Mouse (Mus musculus): ENCODE results near the gene Lgi4.

Lgi4 gene

DNA sequence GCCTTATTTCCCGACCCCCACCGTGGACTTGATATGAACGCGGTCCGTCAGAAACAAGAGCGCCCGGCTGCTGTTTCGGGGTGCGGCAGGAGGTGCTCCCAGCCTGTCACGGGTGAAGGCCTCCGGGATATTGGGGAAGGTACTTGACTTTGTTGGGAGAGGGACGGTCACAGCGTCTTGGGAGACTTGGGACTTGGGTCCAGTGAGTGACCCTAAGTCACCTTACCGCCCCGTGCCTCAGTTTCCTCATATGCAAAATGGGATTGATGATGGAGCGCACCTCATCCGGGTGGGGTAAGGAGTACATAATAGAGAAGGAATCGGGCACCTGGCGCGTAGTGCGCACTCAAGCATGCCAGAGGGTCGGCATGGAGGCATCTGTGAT is 6.9 kb upstream of the Lgi4 start:
- no peak for DNase-seq (ENCODE audit: low spot score)

DNA sequence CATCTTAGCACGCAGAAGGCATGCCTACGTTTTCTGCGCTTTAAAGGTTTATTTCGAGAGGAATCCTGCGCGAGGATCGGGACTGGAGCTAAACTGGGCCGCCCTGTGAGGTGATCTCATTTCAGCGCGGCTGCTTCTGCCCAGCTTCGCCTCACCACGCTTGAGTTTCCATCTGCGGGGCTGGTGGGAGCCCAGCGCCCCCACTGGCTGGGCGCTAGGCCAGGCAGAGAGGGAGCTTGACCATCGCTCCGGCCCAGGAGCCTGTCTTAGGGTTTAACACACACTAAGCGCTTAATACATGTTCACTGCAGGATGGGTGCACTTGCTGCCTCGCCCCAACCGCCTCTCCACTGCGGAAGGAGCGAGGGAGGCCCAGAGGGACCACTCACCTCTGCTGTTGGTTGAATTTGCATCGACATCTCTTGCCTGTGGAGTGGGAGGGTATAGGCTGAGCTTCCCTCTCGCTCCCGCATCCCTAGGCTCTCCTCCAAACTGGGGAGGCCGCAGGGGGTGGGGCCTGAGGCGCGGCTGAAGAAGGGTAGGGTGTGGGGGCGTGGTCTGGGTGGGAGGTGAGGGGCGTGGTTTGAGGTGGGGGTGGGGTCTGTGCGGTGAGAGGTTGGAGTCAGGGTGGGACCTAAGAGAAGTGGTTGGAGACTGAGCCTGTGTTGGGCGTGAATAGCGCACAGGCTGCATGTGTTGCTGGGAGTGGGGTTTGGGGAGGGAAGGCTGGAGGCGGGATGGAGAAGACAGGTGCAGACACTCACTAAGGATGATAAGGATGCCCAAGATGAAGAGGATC is 6.3 kb upstream of the Lgi4 start:
- peak; percentile 41 for DNase-seq (ENCODE audit: low spot score)

DNA sequence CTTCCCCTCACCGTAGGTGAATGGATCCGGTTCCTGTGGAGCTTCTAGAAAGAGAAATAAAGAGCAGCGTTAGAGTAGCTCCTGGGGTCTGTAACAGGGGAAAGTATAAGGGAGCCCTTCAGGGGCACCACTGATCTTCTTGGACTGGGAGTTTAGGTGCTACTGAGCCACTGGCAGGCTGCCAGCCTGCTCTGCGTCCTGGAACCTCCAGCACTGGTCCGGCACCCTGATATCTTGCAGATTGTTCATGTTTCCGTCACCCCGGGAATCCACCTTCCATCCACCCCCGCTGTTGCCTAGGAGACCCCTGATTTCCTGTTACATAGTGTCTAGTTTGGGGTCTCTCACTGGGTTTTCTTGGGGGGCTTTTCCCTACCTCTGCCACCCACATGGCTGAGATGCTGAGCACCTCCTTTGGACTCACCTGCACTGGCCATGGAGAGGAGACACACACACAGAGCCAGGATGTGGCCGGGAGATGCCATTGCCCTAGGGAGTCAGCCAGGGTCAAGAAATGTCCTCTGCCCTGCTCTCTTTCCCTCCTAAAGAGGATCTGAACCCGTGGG is 5.2 kb upstream of the Lgi4 start:
- DNase-seq (ENCODE audit: low spot score): no peak

DNA sequence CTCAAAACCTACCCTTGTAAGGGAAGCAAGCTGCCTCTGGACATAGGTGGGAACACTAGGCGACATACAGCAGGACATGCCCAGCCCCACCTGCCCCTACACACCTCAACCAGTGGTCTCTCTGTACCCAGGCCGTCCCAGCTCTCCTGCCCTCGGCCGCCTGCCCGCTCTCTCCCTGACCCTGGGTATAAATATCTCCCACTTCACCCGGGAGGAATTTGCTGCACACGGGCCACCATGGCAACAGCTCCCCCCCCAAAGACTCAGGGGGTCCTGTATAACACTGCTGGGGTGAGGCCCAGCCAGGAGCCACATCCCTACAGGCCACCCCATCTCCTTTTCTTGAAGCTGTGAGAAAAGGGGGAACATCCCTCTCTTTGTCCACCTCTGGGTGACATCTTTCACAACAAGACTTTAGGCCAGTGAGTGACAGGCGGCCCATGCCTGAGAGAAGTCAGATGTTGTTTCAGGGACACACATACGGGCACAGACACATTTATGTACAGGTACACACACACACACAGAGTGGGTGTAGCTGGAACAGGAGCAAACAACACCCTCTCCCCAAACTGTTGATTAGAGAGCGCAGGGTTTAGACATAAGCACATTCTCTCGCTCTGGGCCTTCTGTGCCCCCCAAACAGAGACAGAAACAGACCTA is 4.4 kb upstream of the Lgi4 start:
- DNase-seq (ENCODE audit: low spot score): no peak

DNA sequence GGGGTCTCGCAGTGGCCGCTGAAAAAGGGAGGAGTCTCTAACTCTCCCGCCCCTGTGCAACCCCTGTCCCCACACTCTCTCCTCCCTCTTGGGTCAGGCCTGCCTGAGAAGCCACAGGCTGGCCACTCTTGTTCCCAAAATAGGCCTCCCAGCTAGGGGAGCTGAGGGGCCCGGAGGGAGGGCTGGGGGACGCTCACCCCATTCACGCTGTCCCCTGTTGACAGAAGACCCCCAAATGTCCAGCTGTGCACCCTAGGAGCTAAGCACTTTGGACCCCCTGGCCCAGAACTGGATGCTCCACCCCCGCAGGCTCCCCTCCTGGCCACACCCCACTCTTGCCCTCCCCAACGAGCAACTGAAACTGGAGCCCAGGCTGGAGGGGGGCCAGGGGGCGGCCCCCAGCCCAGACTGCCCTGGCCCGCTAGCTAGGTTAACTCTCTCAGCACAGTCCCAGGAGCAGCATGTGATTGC is 3.8 kb upstream of the Lgi4 start:
- DNase-seq (ENCODE audit: low spot score): peak; percentile 88

DNA sequence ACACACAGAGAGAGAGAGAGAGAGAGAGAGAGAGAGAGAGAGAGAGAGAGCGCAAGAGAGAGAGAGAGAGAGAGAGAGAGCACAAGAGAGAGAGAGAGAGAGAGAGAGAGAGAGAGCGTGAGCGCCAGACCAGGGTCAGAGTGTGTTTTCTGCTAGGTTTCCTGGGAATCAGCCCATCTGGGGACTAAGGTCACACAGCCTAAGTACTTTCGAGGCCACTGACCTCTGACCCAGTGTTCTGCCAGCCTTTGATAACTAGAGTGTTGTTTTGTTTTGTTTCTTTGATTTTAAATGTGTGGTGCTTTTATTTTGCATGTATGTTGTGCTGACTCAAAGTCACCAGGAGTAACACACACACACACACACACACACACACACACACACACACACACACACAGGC is 3.3 kb upstream of the Lgi4 start:
- peak; percentile 72 for DNase-seq (ENCODE audit: low spot score)

DNA sequence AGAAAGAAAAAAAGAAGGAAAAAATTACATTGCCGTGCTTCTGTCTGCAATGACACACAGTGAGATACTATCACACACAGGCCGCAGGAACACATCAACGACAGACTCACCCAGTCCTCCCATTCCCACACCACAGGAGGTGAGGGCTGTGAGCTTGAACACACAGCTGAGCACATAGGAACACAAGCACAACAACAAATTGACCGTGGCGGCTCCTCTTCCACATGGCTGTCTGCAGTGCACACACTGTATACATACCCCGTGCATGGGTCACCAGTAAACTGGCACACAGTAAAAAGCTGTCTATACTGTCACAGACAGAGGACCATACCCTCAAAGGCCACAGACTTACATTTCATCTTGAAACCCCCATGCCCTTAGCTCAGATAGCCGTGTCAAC is 2.7 kb upstream of the Lgi4 start:
- no peak for DNase-seq (ENCODE audit: low spot score)

DNA sequence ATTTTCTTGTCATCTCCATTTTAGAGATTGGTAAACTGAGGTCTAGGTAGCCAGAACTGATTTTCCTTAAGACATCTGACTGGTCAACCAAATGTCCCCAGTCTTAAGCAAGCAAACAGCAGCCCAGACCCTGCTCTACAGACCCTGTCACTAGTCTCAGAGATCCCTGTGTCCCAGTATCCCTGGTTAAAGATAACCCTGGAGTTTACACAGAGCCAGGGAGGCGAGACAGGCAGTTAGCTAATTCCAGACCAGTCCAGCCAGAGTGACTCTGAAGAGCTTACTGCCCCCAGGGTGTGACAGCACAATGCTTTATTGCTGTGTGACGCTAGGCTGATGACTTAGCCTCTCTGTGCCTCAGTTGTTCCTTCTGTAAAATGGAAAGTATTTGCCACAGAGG is 2.1 kb upstream of the Lgi4 start, which contains the start of gene Fxyd1:
Gene Fxyd1, minus strand, starts transcription at position 129 of the 400 bp plus-strand sequence.
- DNase-seq (ENCODE audit: low spot score): no peak

DNA sequence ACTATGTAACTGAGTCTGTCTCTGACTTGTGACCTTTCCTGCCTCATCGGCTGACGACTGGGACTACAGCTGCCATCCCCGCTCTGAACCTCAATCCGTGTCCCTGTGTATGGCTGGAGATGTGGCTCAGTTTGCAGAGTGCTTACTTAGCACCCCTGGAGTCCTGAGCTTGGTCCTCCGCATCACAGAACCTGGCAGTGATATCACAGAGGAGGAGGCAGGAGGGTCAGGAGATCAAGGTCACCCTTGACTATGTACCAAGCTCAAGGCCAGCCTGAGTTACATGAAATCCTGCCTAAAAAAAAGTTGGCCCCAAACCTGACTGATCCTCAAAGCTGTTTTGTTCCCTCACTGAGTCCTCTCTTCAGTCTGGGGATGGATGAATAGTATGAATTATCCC is 1.4 kb upstream of the Lgi4 start:
- no peak for DNase-seq (ENCODE audit: low spot score)

DNA sequence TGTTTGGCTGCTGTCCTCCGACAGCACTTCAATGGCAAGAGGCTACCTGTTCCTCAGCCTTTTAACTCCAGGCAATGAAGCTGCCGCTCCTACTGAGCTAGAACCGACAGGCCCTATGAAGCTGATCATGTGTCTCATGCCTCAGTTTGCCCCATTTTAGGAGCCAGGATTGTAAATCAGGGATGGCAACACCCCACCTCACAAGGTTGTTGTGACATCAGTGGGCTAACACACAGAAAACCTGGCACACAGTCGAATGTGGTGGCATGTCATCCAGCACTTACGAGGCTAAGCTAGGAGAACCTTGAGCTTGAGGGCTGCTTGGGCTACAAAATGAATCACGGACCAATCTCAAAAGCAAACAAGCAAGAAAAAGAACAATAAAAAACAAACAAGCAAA is 931 bp upstream of the Lgi4 start:
- DNase-seq (ENCODE audit: low spot score): no peak

DNA sequence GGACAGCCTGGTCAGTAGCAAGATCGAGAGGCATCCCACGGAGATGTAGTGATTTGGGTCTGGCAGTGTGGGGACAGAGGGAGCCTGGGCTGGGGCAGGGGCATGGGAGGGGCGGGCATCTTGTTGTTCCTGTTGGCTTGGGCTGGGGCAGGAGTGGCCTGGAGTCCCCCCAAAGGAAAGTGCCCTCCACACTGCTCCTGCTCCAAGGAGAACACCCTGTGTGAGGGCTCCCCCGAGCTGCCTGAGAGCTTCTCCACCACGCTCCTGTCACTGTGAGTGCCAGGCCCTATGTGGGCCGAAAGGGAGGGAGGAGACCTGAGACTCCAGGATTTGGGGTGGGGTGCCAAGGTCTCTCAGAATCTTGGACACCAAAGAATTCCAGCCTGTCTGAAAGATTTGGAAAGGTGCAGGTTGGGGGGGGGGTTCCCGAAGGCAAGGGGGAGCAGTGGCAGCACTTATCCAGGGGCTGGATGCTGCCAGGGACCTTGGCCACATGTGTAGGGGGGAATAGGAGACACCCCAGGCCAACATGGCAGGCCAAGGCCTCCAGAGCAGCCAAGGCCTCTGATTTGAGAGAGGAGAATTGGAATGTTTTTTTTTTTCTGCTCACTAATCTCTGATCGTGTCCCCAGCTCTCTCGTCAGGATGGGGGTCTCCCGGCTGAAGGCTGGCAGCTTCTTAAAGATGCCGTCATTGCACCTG is 928 bp downstream of the Lgi4 start:
- DNase-seq (ENCODE audit: low spot score): no peak

DNA sequence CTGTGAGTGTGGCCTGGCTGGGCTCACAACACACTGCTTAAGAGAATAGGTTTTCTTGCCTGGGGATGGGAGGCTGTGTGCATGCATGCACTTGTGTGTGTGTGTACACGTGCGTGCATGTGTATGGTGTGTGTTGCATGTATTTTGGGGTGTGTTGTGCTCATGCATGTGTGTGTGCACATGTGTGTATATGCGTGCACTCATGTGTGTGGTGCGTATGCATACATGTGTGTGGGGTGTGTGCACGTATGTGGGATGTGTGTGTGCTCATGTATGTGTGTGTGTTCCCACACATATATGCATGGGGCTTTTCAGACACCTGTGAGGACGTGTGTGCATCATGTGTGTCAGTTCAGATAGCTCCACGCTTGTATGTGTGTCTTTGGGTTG is 1.5 kb downstream of the Lgi4 start:
- no peak for DNase-seq (ENCODE audit: low spot score)

DNA sequence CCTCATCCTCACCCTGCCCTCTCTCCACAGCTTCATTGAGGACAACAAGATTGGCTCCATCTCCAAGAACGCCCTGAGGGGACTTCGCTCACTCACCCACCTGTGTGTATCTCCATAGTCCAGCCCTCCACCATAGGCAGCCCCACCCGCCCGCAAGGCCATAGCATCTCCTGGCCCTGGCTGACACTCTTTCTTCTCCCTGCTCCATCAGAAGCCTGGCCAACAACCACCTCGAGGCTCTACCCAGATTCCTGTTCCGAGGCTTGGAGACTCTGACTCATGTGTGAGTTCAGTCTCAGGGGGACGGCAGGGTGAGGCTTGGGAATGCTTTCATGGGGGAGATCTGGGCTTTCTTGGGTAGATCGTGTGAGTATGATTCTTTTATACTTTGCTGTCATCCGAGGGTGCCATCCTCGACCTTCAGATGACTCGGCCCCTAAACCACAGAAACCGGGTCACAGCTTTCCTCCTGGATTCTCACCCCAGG is 4.0 kb downstream of the Lgi4 start:
- DNase-seq (ENCODE audit: low spot score): no peak

DNA sequence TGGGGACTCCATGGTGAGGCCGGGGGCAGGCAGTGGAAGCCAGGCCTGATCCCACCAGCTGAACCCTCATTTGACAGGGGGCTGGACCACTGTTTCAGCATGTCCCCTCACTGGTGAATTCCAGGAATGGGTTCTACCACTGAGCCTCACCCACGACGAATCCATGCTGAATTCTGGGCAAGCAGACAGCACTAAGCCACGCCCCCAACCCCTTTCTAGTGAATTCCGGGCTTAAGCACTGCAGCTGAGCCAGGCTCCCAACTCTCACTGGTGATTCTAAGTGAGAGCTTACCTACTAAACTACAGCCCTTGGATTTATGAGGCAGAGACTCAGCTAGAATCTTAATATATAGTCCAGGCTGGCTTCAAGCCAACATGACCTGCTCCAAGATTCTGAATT is 8.7 kb downstream of the Lgi4 start:
- DNase-seq (ENCODE audit: low spot score): no peak

DNA sequence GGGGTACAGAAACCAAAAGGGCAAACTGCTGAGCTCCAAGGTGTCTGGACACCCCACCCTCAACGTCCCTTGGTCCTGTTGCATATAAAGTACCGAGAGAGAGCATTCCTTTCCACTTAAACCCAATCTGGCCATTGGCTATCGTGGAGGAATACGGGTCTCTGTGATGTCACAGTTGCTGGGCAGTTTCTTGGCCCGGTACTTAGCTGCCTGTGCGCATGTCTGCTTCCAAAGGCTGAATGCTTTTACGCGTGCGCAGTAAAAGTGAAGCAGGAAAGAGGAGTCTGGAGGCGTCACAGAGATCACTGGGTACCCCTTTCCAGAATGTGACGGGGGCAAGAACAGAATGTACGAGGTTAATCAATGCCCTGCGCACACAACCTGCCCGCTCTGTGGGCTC is 10.3 kb downstream of the Lgi4 start:
- DNase-seq (ENCODE audit: low spot score): no peak

DNA sequence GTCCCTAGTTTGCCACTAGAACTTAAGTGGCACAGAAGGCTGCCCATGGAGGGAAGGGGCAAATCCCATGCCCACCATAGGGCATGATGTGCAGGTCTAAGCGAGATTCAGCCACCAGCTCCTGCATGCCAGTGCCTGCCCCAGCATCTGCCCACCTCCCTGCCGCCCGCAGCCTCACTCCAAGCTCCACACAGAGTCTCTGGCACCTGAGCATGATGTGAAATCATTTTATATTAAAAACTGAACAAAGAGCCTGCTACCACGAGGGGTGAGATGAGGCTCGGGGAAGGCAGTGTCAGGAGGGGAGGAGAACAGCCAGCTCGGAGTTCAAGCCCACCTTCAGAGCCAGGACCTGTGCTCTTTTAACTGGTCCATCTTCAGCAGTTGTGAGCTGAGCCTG is 11.2 kb downstream of the Lgi4 start:
- DNase-seq (ENCODE audit: low spot score): no peak

DNA sequence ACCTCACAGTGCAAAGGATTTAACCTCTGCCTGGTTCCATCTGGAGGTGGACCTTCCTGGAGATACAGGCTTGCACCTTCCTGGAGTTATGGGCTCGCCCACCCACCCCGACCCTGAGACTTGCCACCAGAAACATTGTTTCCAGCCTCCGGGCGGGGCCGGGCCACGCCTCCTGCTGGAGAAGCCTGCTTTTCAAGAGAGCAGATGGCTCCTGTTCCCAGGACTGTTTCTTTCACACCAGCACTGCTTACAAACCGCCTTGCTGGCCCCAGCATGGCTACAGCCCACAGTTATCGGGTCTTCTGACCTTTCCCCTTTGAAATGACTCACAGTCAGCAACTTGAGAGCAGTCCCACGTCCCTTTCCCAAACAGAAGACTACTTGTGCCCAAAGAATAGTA is 13.2 kb downstream of the Lgi4 start:
- DNase-seq (ENCODE audit: low spot score): no peak

DNA sequence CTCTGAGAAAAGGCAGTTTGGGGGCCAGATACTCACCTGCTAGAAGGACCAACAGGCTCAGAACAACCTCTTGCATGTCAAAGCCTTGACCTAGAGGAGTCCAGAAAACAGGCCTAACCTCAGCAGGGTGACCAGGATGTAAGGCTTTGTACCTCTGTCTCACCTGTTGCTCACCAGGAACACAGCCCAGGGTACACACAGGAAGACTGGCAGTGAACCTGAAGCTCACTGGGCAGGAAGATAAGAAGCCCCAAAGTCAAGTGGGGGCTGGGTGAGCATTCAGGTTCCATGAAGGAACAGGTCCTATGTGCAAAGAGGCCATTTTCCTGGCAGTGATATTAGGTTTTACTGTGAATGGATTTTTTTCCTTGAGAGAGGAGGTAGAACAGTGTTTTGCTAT is 14.4 kb downstream of the Lgi4 start:
- DNase-seq (ENCODE audit: low spot score): no peak

DNA sequence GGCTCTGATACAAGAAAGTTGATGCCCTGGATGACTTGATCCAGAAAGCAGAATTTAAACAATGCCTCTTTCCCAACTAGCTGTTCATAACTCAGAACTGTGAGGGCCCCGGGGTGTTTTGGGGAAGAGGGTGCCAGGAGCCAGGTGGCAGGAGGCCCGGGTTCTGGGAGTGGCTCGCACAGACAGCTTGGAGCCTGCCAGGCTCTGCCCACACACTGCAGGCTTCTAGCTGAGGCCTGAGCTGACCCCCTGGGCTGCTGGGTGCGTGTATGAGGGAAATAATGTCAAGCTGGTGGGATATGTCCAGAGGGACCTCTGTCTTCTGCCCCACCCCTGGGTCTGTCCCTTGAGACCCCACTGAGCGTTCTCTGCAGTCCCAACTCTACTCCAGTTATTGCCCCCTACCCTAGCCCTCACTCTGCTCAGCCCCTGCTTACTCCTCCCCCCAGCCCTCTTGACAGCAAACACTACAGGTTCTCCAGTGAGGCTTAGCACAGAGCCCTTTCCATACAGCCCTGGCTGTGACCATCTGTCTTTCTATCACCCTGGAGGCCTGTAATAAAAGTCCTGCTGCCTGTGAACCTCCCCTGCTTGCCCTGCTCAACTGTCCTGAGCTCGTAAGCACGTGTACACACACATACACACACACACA is 15.0 kb downstream of the Lgi4 start:
- no peak for DNase-seq (ENCODE audit: low spot score)

DNA sequence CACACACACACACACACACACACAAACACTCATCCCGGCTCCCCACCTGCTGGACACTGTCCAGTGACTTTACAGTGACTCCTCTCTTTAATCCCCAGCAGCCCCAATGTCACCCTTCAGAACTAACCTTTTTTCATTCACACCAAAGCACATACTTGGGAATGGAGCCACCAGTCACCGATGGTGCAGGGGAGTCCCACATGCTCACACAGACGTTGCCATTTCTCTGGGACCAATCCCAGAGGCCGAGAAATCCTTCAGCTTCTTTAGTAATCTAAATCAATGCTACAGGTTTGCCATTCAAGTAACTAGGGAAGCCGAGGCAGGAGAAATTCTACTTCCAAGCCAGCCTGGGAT is 15.5 kb downstream of the Lgi4 start:
- DNase-seq (ENCODE audit: low spot score): no peak

DNA sequence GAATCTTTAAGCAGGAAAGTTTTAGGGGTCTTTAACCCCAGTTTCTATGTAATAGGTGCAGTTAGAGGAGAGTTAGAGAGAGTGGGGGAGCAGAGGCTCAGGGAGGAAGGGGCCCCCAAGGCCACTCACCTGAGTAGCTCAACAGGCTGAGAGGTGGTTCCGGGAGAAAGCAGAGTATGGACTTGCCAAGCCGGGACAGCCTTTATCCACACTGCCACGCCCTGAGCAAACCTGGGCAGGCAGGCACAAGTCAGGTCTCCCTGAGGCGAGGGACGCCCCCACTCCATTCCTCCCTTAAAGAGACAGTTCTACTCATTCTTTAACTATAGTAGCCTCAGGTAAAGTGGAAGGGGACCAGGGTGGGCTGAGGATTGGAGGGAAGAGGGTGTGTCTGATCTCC is 17.4 kb downstream of the Lgi4 start, which contains the start of gene Fxyd3:
Gene Fxyd3, minus strand, starts transcription at position 213 of the 400 bp plus-strand sequence.
- DNase-seq (ENCODE audit: low spot score): no peak

DNA sequence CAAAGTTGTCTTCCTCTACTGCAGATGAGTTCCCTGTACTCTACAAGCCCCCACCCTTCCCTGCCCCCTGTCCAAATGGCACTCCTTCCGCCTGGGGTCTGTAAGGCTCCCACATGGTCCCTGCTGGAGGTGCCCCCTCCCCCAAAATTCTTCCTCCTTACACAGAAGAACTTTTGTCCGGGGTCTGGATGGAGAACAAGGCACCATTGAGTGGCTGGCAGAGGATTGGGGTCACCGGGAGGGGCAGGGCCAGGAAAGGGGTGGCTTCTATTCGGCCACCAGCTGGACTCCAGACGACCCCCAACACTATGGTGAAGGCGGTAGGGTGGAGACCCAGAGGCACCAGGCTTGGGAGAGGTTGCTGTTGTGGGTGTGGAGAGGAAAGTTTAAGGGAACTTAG is 18.3 kb downstream of the Lgi4 start:
- DNase-seq (ENCODE audit: low spot score): no peak
